Mouse (Mus musculus) neural tube, embryonic 12.5 days (tissue): ENCODE data around the gene Ube2g1. TPM values are rescaled to one million over a fixed set of nuclear protein-coding genes. Genes with fewer than 3 reads are reported as not detected.

Experiments used
- ATAC-seq: fragments of 200-750 bp; cut with Nextera tagmentation; 2 replicates; pipeline ENCODE4 v1.8.0; 2017; ENCODE audit warnings: low read depth, mild to moderate bottlenecking, moderate TSS enrichment, moderate library complexity; ENCODE audit not compliant: low FRiP score
- H3K27ac ChIP-seq: fragments of 300-500 bp; sonication (generic); 2 replicates; pipeline ENCODE4 v1.5.1; 2016
- H3K27me3 ChIP-seq: fragments of 300-500 bp; sonication (generic); replicated peaks from 2 replicates; pipeline ENCODE4 v1.6.1; 2016; ENCODE audit warnings: mild to moderate bottlenecking
- H3K36me3 ChIP-seq: fragments of 300-500 bp; sonication (generic); 2 replicates; pipeline ENCODE4 v1.6.1; 2016; ENCODE audit warnings: mild to moderate bottlenecking
- H3K4me1 ChIP-seq: fragments of 300-500 bp; sonication (generic); 2 replicates; pipeline ENCODE4 v1.6.1; 2016
- H3K4me2 ChIP-seq: fragments of 300-500 bp; sonication (generic); replicated peaks from 2 replicates; pipeline ENCODE4 v1.6.1; 2016; ENCODE audit warnings: mild to moderate bottlenecking
- H3K4me3 ChIP-seq: fragments of 300-500 bp; sonication (generic); 2 replicates; pipeline ENCODE4 v1.5.1; 2016
- H3K9ac ChIP-seq: fragments of 300-500 bp; sonication (generic); 2 replicates; pipeline ENCODE4 v1.6.1; 2016; ENCODE audit warnings: mild to moderate bottlenecking
- H3K9me3 ChIP-seq: fragments of 300-500 bp; sonication (generic); 2 replicates; pipeline ENCODE4 v1.6.1; 2016; ENCODE audit warnings: mild to moderate bottlenecking
- WGBS: fragments of 180-500 bp; shearing (Covaris S2); methylation state at CpG from one replicate; pipeline ENCODE4 v1.1.7; 2016; 5-methylcytosine and 5-hydroxymethylcytosine counted together
- polyA plus RNA-seq: library from polyadenylated mRNA; unstranded; fragments of >200 nt; fragmentation: Nextera tagmentation; extraction: Ambion mirVana; gene quantifications from 2 replicates; pipeline ENCODE4 v1.2.1, GENCODE M21; 2016

Ube2g1 gene
- polyA plus RNA-seq, result 114 and 119 TPM in 2 replicates

- H3K9ac ChIP-seq, result peak within 1 kb of the TSS; percentile 98
- H3K27ac ChIP-seq, result peak within 1 kb of the TSS; percentile 96
- H3K27me3 ChIP-seq, result no peaks in the 10 kb centered on the region
- 3% methylated on average over 53 of the region's 56 CpGs for WGBS
- H3K9me3 ChIP-seq, result no peaks in the 10 kb centered on the region
- no peaks in the 10 kb centered on the region for H3K36me3 ChIP-seq
- peak within 1 kb of the TSS; percentile 99 for H3K4me3 ChIP-seq
- peak; percentile 92 for ATAC-seq
- peak within 1 kb of the TSS; percentile 64 for H3K4me2 ChIP-seq
- H3K4me1 ChIP-seq, result 0 out of 2 replicates have a peak, but pooled peaks cover 6% of the 10 kb centered on the region
Measured at GRCm38 (mm10) chr11:72606694-72607407, at the start of gene Ube2g1. TSS of gene Ube2g1 (plus strand) at chr11:72607283.

- H3K27ac ChIP-seq, result no peak overlapping the region
- ATAC-seq, result no peak
- no peak overlapping the region for H3K4me2 ChIP-seq
- no peak overlapping the region for H3K9ac ChIP-seq
- whole genome bisulfite sequencing, result 74% methylated on average over 5 of the region's 5 CpGs
- H3K36me3 ChIP-seq, result no peaks in the 10 kb centered on the region
- H3K9me3 ChIP-seq, result no peaks in the 10 kb centered on the region
- no peak overlapping the region for H3K4me3 ChIP-seq
- H3K27me3 ChIP-seq, result no peaks in the 10 kb centered on the region
- no peaks in the 10 kb centered on the region for H3K4me1 ChIP-seq
Measured at GRCm38 (mm10) chr11:72558155-72558554, 48.9 kb upstream of the Ube2g1 start.

GRCm38 (mm10) chr11:72560661-72561060 is 46.4 kb upstream of the Ube2g1 start:
- Histone ChIP-seq H3K4me3 (no peak overlapping the region), H3K4me2 (no peak overlapping the region), H3K9ac (no peak overlapping the region), H3K27ac (no peak overlapping the region), H3K4me1 (no peaks in the 10 kb centered on the region), H3K36me3 (no peaks in the 10 kb centered on the region), H3K9me3 (no peaks in the 10 kb centered on the region), H3K27me3 (no peaks in the 10 kb centered on the region)
- no peak for ATAC-seq
- 79% methylated on average over 3 of the region's 3 CpGs for WGBS

- Histone ChIP-seq H3K4me3 (no peak overlapping the region), H3K4me2 (no peak overlapping the region), H3K27ac (no peak overlapping the region), H3K9ac (no peak overlapping the region), H3K27me3 (no peaks in the 10 kb centered on the region), H3K9me3 (no peaks in the 10 kb centered on the region), H3K36me3 (no peaks in the 10 kb centered on the region), H3K4me1 (no peaks in the 10 kb centered on the region)
- peak; percentile 37; the same call in 1 of the 2 replicates for ATAC-seq
- WGBS, result 32% methylated on average over 6 of the region's 6 CpGs
Measured at GRCm38 (mm10) chr11:72564232-72564807, 42.8 kb upstream of the Ube2g1 start.

- 77% methylated on average over 7 of the region's 7 CpGs for WGBS
- Histone ChIP-seq H3K9ac (no peak overlapping the region), H3K4me3 (no peak overlapping the region), H3K27ac (no peak overlapping the region), H3K9me3 (no peaks in the 10 kb centered on the region), H3K36me3 (no peaks in the 10 kb centered on the region), H3K4me1 (no peaks in the 10 kb centered on the region), H3K27me3 (0 out of 2 replicates have a peak, but pooled peaks cover 1% of the 10 kb centered on the region), H3K4me2 (no peak overlapping the region)
- ATAC-seq, result no peak
Measured at GRCm38 (mm10) chr11:72566304-72566703, 40.8 kb upstream of the Ube2g1 start.

GRCm38 (mm10) chr11:72566816-72567338 is 40.2 kb upstream of the Ube2g1 start:
- Histone ChIP-seq H3K4me2 (no peak overlapping the region), H3K27ac (no peak overlapping the region), H3K9me3 (no peaks in the 10 kb centered on the region), H3K9ac (no peak overlapping the region), H3K36me3 (no peaks in the 10 kb centered on the region), H3K4me1 (no peaks in the 10 kb centered on the region), H3K27me3 (0 out of 2 replicates have a peak, but pooled peaks cover 3% of the 10 kb centered on the region), H3K4me3 (no peak overlapping the region)
- no peak for ATAC-seq
- WGBS, result 48% methylated on average over 10 of the region's 10 CpGs

- no peak for ATAC-seq
Measured at GRCm38 (mm10) chr11:72569051-72569450, 38.0 kb upstream of the Ube2g1 start.

GRCm38 (mm10) chr11:72569671-72570318 is 37.3 kb upstream of the Ube2g1 start:
- Histone ChIP-seq H3K4me1 (no peaks in the 10 kb centered on the region), H3K36me3 (no peaks in the 10 kb centered on the region), H3K4me2 (peak overlapping the region; percentile 49), H3K9ac (no peak overlapping the region), H3K4me3 (no peak overlapping the region), H3K9me3 (no peaks in the 10 kb centered on the region), H3K27me3 (0 out of 2 replicates have a peak, but pooled peaks cover 3% of the 10 kb centered on the region), H3K27ac (no peak overlapping the region)
- WGBS, result 69% methylated on average over 11 of the region's 11 CpGs
- no peak for ATAC-seq

More at GRCm38 (mm10) chr11:72569051-72569450, 38.0 kb upstream of the Ube2g1 start:
- no peaks in the 10 kb centered on the region for H3K9me3 ChIP-seq
- H3K4me3 ChIP-seq, result no peak overlapping the region
- H3K27ac ChIP-seq, result no peak overlapping the region
- H3K9ac ChIP-seq, result no peak overlapping the region
- no peaks in the 10 kb centered on the region for H3K36me3 ChIP-seq
- H3K27me3 ChIP-seq, result 0 out of 2 replicates have a peak, but pooled peaks cover 3% of the 10 kb centered on the region
- H3K4me1 ChIP-seq, result no peaks in the 10 kb centered on the region
- H3K4me2 ChIP-seq, result no peak overlapping the region
- 47% methylated on average over 8 of the region's 8 CpGs for WGBS

- H3K36me3 ChIP-seq, result no peaks in the 10 kb centered on the region
- 0 out of 2 replicates have a peak, but pooled peaks cover 3% of the 10 kb centered on the region for H3K27me3 ChIP-seq
- H3K4me2 ChIP-seq, result peak overlapping the region; percentile 49
- H3K4me3 ChIP-seq, result no peak overlapping the region
- H3K9me3 ChIP-seq, result no peaks in the 10 kb centered on the region
- 3% methylated on average over 18 of the region's 18 CpGs for WGBS
- H3K4me1 ChIP-seq, result no peaks in the 10 kb centered on the region
- H3K27ac ChIP-seq, result no peak overlapping the region
- H3K9ac ChIP-seq, result 0 out of 2 replicates have a peak overlapping the region, but pooled peaks have one; percentile 33
- ATAC-seq, result peak; percentile 72
Measured at GRCm38 (mm10) chr11:72570319-72570979, 36.6 kb upstream of the Ube2g1 start.

GRCm38 (mm10) chr11:72573819-72574218 is 33.3 kb upstream of the Ube2g1 start:
- no peak overlapping the region for H3K27ac ChIP-seq
- no peak overlapping the region for H3K4me2 ChIP-seq
- no peak overlapping the region for H3K4me3 ChIP-seq
- 0 out of 2 replicates have a peak, but pooled peaks cover 10% of the 10 kb centered on the region for H3K4me1 ChIP-seq
- H3K36me3 ChIP-seq, result no peaks in the 10 kb centered on the region
- no peak overlapping the region for H3K9ac ChIP-seq
- ATAC-seq, result no peak
- WGBS, result 96% methylated on average over 1 of the region's 1 CpGs
- H3K27me3 ChIP-seq, result 0 out of 2 replicates have a peak, but pooled peaks cover 3% of the 10 kb centered on the region
- H3K9me3 ChIP-seq, result no peaks in the 10 kb centered on the region

GRCm38 (mm10) chr11:72576111-72576465 is 31.0 kb upstream of the Ube2g1 start:
- Histone ChIP-seq H3K4me1 (0 out of 2 replicates have a peak, but pooled peaks cover 10% of the 10 kb centered on the region), H3K4me3 (0 out of 2 replicates have a peak overlapping the region, but pooled peaks have one; percentile 4), H3K9ac (0 out of 2 replicates have a peak overlapping the region, but pooled peaks have one; percentile 22), H3K36me3 (no peaks in the 10 kb centered on the region), H3K4me2 (peak overlapping the region; percentile 62), H3K27me3 (0 out of 2 replicates have a peak, but pooled peaks cover 3% of the 10 kb centered on the region), H3K27ac (no peak overlapping the region), H3K9me3 (no peaks in the 10 kb centered on the region)
- WGBS, result 24% methylated on average over 7 of the region's 7 CpGs
- ATAC-seq, result no peak; the same call in 1 of the 2 replicates
